Mouse (Mus musculus): ENCODE measurements around the gene S1pr2. TPM values are rescaled to one million over a fixed set of nuclear protein-coding genes. Genes with fewer than 3 reads are reported as not detected.
A peak's percentile ranks its signal among the peaks of the same experiment; 100 is the strongest.

S1pr2 gene
- polyA plus RNA-seq, 2 experiments = 28.3 to 59.9 TPM

GRCm38 (mm10) chr9:20952520-20953227, 23.9 kb downstream of the S1pr2 start:
- DNase-seq (ENCODE audit: low spot score) (peak; percentile 97), ATAC-seq (ENCODE audit: low FRiP score, low read depth) (peak; percentile 96)
- WGBS = 3% methylated on average over 49 of the region's 51 CpGs
- peak overlapping the region; percentile 84 for H3K27ac ChIP-seq (replicated peaks; ENCODE audit: low read depth, low read length)
- H3K36me3 ChIP-seq (ENCODE audit: control insufficient read depth, insufficient read depth, low read length) = 0 out of 2 replicates have a peak, but pooled peaks cover 4% of the 10 kb centered on the region
- H3K27me3 ChIP-seq (ENCODE audit: control insufficient read depth, insufficient read depth, low read length) = no peaks in the 10 kb centered on the region
- peak overlapping the region; percentile 66 for H3K4me2 ChIP-seq (replicated peaks; ENCODE audit: low read depth, low read length, severe bottlenecking)
- peak; percentile 81; the same call in 1 of the 2 replicates for TF ChIP-seq POLR2A (IDR thresholded peaks at IDR 0.05; ENCODE audit: borderline replicate concordance, extremely low read depth, insufficient read depth, insufficient read length)
- H3K4me1 ChIP-seq (ENCODE audit: control insufficient read depth, insufficient read depth, low read length) = peaks cover 7% of the 10 kb centered on the region; the same call in 1 of the 2 replicates
- no peaks in the 10 kb centered on the region for H3K9me3 ChIP-seq (ENCODE audit: control insufficient read depth, low read length)
- peak overlapping the region; percentile 70 for H3K9ac ChIP-seq (ENCODE audit: low read depth, low read length, severe bottlenecking)
- H3K4me3 ChIP-seq (replicated peaks; ENCODE audit: low read length) = peak overlapping the region; percentile 83

GRCm38 (mm10) chr9:20951966-20952519, 24.5 kb downstream of the S1pr2 start:
- ATAC-seq (ENCODE audit: low FRiP score, low read depth) = peak; percentile 42
- under 1% methylated on average over 16 of the region's 17 CpGs for WGBS
- H3K27me3 ChIP-seq (ENCODE audit: control insufficient read depth, insufficient read depth, low read length) = no peaks in the 10 kb centered on the region
- H3K4me3 ChIP-seq (replicated peaks; ENCODE audit: low read length) = peak overlapping the region; percentile 83
- no peak for TF ChIP-seq POLR2A (IDR thresholded peaks at IDR 0.05; ENCODE audit: borderline replicate concordance, extremely low read depth, insufficient read depth, insufficient read length)
- H3K9me3 ChIP-seq (ENCODE audit: control insufficient read depth, low read length) = no peaks in the 10 kb centered on the region
- H3K27ac ChIP-seq (replicated peaks; ENCODE audit: low read depth, low read length) = peak overlapping the region; percentile 84
- peak overlapping the region; percentile 66 for H3K4me2 ChIP-seq (replicated peaks; ENCODE audit: low read depth, low read length, severe bottlenecking)
- peaks cover 7% of the 10 kb centered on the region; the same call in 1 of the 2 replicates for H3K4me1 ChIP-seq (ENCODE audit: control insufficient read depth, insufficient read depth, low read length)
- no peak for DNase-seq (ENCODE audit: low spot score)
- peak overlapping the region; percentile 70 for H3K9ac ChIP-seq (ENCODE audit: low read depth, low read length, severe bottlenecking)
- peaks cover 5% of the 10 kb centered on the region; the same call in 1 of the 2 replicates for H3K36me3 ChIP-seq (ENCODE audit: control insufficient read depth, insufficient read depth, low read length)

- Histone ChIP-seq H3K9ac (ENCODE audit: low read depth, low read length, severe bottlenecking) (peak overlapping the region; percentile 70), H3K4me3 (replicated peaks; ENCODE audit: low read length) (peak overlapping the region; percentile 83), H3K36me3 (ENCODE audit: control insufficient read depth, insufficient read depth, low read length) (peaks cover 11% of the 10 kb centered on the region), H3K4me1 (ENCODE audit: control insufficient read depth, insufficient read depth, low read length) (peaks cover 7% of the 10 kb centered on the region; the same call in 1 of the 2 replicates), H3K27ac (replicated peaks; ENCODE audit: low read depth, low read length) (peak overlapping the region; percentile 27; the same call in 1 of the 2 replicates), H3K9me3 (ENCODE audit: control insufficient read depth, low read length) (no peaks in the 10 kb centered on the region), H3K27me3 (ENCODE audit: control insufficient read depth, insufficient read depth, low read length) (no peaks in the 10 kb centered on the region), H3K4me2 (replicated peaks; ENCODE audit: low read depth, low read length, severe bottlenecking) (peak overlapping the region; percentile 66)
- no peak for TF ChIP-seq POLR2A (IDR thresholded peaks at IDR 0.05; ENCODE audit: borderline replicate concordance, extremely low read depth, insufficient read depth, insufficient read length)
- 13% methylated on average over 14 of the region's 14 CpGs for WGBS
- DNase-seq (ENCODE audit: low spot score) (peak; percentile 38), ATAC-seq (ENCODE audit: low FRiP score, low read depth) (no peak)
Measured at GRCm38 (mm10) chr9:20951441-20951840, 25.1 kb downstream of the S1pr2 start.

GRCm38 (mm10) chr9:20950419-20950818, 26.2 kb downstream of the S1pr2 start:
- DNase-seq (ENCODE audit: low spot score) = no peak
- no peak for ATAC-seq (ENCODE audit: low FRiP score, low read depth)
- no peak overlapping the region for H3K4me3 ChIP-seq (replicated peaks; ENCODE audit: low read length)
- peak overlapping the region; percentile 70 for H3K9ac ChIP-seq (ENCODE audit: low read depth, low read length, severe bottlenecking)
- TF ChIP-seq POLR2A (IDR thresholded peaks at IDR 0.05; ENCODE audit: borderline replicate concordance, extremely low read depth, insufficient read depth, insufficient read length) = no peak
- H3K4me1 ChIP-seq (ENCODE audit: control insufficient read depth, insufficient read depth, low read length) = peaks cover 7% of the 10 kb centered on the region; the same call in 1 of the 2 replicates
- H3K27ac ChIP-seq (replicated peaks; ENCODE audit: low read depth, low read length) = no peak overlapping the region
- peaks cover 13% of the 10 kb centered on the region for H3K36me3 ChIP-seq (ENCODE audit: control insufficient read depth, insufficient read depth, low read length)
- H3K4me2 ChIP-seq (replicated peaks; ENCODE audit: low read depth, low read length, severe bottlenecking) = peak overlapping the region; percentile 66; the same call in 1 of the 2 replicates
- H3K27me3 ChIP-seq (ENCODE audit: control insufficient read depth, insufficient read depth, low read length) = no peaks in the 10 kb centered on the region
- no peaks in the 10 kb centered on the region for H3K9me3 ChIP-seq (ENCODE audit: control insufficient read depth, low read length)

GRCm38 (mm10) chr9:20946066-20946880, 30.3 kb downstream of the S1pr2 start:
- Histone ChIP-seq H3K4me2 (replicated peaks; ENCODE audit: low read depth, low read length, severe bottlenecking) (no peak overlapping the region), H3K36me3 (ENCODE audit: control insufficient read depth, insufficient read depth, low read length) (peaks cover 20% of the 10 kb centered on the region), H3K27me3 (ENCODE audit: control insufficient read depth, insufficient read depth, low read length) (no peaks in the 10 kb centered on the region), H3K4me1 (ENCODE audit: control insufficient read depth, insufficient read depth, low read length) (peaks cover 18% of the 10 kb centered on the region), H3K9me3 (ENCODE audit: control insufficient read depth, low read length) (no peaks in the 10 kb centered on the region), H3K4me3 (replicated peaks; ENCODE audit: low read length) (no peak overlapping the region), H3K9ac (ENCODE audit: low read depth, low read length, severe bottlenecking) (no peak overlapping the region), H3K27ac (replicated peaks; ENCODE audit: low read depth, low read length) (no peak overlapping the region)
- no peak for TF ChIP-seq POLR2A (IDR thresholded peaks at IDR 0.05; ENCODE audit: borderline replicate concordance, extremely low read depth, insufficient read depth, insufficient read length)
- 78% methylated on average over 16 of the region's 16 CpGs for WGBS
- DNase-seq (ENCODE audit: low spot score) (no peak), ATAC-seq (ENCODE audit: low FRiP score, low read depth) (no peak)
